Mouse (Mus musculus): Measurements from ENCODE around the gene Gm12845.

GRCm38 (mm10) chr4:117708780-117709550 lies 15.2 kb upstream of the Gm12845 start:
- TF ChIP-seq POLR2A (IDR thresholded peaks at IDR 0.05; ENCODE audit: low read depth, low read length) (no peak), CTCF (IDR thresholded peaks at IDR 0.05; ENCODE audit: extremely low read depth, insufficient read depth, insufficient read length, insufficient replicate concordance) (no peak)
